Mouse (Mus musculus) embryonic facial prominence, embryonic 15.5 days (tissue): ENCODE measurements around the gene Zeb2. TPM values are rescaled to one million over a fixed set of nuclear protein-coding genes. Genes with fewer than 3 reads are reported as not detected.

Experiments used
- ATAC-seq: fragments of 200-750 bp; cut with Nextera tagmentation; 2 replicates; pipeline ENCODE4 v1.8.0; 2017; ENCODE audit warnings: low read depth, moderate TSS enrichment; ENCODE audit not compliant: insufficient number of reproducible peaks, low FRiP score, low TSS enrichment
- H3K27ac ChIP-seq: fragments of 300-500 bp; sonication (generic); replicated peaks from 2 replicates; pipeline ENCODE4 v1.5.1; 2015; ENCODE audit warnings: mild to moderate bottlenecking, inconsistent platforms
- H3K27me3 ChIP-seq: fragments of 300-500 bp; sonication (generic); 2 replicates; pipeline ENCODE4 v1.6.1; 2015; ENCODE audit warnings: inconsistent platforms
- H3K36me3 ChIP-seq: fragments of 300-500 bp; sonication (generic); 2 replicates; pipeline ENCODE4 v1.6.1; 2015; ENCODE audit warnings: mild to moderate bottlenecking, inconsistent platforms
- H3K4me1 ChIP-seq: fragments of 300-500 bp; sonication (generic); 2 replicates; pipeline ENCODE4 v1.6.1; 2015; ENCODE audit warnings: inconsistent platforms
- H3K4me2 ChIP-seq: fragments of 300-500 bp; sonication (generic); replicated peaks from 2 replicates; pipeline ENCODE4 v1.6.1; 2015; ENCODE audit warnings: mild to moderate bottlenecking, inconsistent platforms
- H3K4me3 ChIP-seq: fragments of 300-500 bp; sonication (generic); replicated peaks from 2 replicates; pipeline ENCODE4 v1.5.1; 2015; ENCODE audit warnings: mild to moderate bottlenecking, inconsistent platforms
- H3K9ac ChIP-seq: fragments of 300-500 bp; sonication (generic); 2 replicates; pipeline ENCODE4 v1.6.1; 2015; ENCODE audit warnings: inconsistent platforms
- H3K9me3 ChIP-seq: fragments of 300-500 bp; sonication (generic); replicated peaks from 2 replicates; pipeline ENCODE4 v1.6.1; 2016; ENCODE audit warnings: inconsistent platforms
- WGBS: fragments of 180-500 bp; shearing (Covaris S2); methylation state at CpG from one replicate; pipeline ENCODE4 v1.1.7; 2015; 5-methylcytosine and 5-hydroxymethylcytosine counted together
- polyA plus RNA-seq: library from polyadenylated mRNA; unstranded; fragments of >200 nt; fragmentation: Nextera tagmentation; extraction: Ambion mirVana; gene quantifications from 2 replicates; pipeline ENCODE4 v1.2.1, GENCODE M21; 2015

The Zeb2 gene
- 69.8 and 71.2 TPM in 2 replicates for polyA plus RNA-seq

- 1% methylated on average over 38 of the region's 39 CpGs for WGBS
- H3K36me3 ChIP-seq = no peaks in the 10 kb centered on the region
- H3K4me3 ChIP-seq = peak within 1 kb of the TSS; percentile 55
- H3K4me1 ChIP-seq = peaks cover 5% of the 10 kb centered on the region; the same call in 1 of the 2 replicates
- peak; percentile 66 for ATAC-seq
- H3K9me3 ChIP-seq = no peaks in the 10 kb centered on the region
- H3K27ac ChIP-seq = peak within 1 kb of the TSS; percentile 86
- H3K27me3 ChIP-seq = peaks cover 3% of the 10 kb centered on the region; the same call in 1 of the 2 replicates
- peak within 1 kb of the TSS; percentile 56 for H3K4me2 ChIP-seq
- peak within 1 kb of the TSS; percentile 58 for H3K9ac ChIP-seq
Measured at GRCm38 (mm10) chr2:45117087-45117561, at the start of gene Zeb2. Gene Zeb2 (minus strand): TSS chr2:45117395.

GRCm38 (mm10) chr2:45158785-45159184 lies 41.6 kb upstream of the Zeb2 start:
- H3K4me2 ChIP-seq = no peak overlapping the region
- no peaks in the 10 kb centered on the region for H3K4me1 ChIP-seq
- WGBS = 78% methylated on average over 5 of the region's 5 CpGs
- no peak overlapping the region for H3K9ac ChIP-seq
- H3K4me3 ChIP-seq = no peak overlapping the region
- H3K27ac ChIP-seq = no peak overlapping the region
- H3K9me3 ChIP-seq = no peaks in the 10 kb centered on the region
- H3K27me3 ChIP-seq = no peaks in the 10 kb centered on the region
- no peak for ATAC-seq
- no peaks in the 10 kb centered on the region for H3K36me3 ChIP-seq

DNA sequence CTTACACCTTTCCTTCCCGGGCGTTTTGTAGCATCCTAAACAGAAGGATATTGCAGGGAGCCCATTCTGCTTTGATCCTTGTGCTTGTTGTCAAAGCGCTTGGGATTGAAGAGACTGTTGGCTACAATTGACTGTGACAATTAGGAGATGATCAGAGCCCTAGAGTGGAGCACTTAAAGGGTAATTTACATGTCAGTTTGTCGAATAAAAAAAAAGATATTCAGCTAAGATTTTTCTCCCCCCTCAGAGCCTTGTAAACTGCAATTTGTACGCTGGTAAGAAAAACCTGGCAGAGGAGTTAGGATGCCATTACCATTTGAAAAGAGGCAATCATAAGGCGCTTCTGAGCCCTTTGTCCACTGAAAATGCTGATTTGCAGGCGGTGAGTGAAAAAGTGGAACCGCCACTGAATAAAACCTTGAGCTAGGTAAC lies 41.2 kb upstream of the Zeb2 start:
- Histone ChIP-seq H3K9me3 (no peaks in the 10 kb centered on the region), H3K4me1 (no peaks in the 10 kb centered on the region), H3K27me3 (no peaks in the 10 kb centered on the region), H3K9ac (no peak overlapping the region), H3K4me2 (no peak overlapping the region), H3K4me3 (no peak overlapping the region), H3K36me3 (no peaks in the 10 kb centered on the region), H3K27ac (no peak overlapping the region)
- no peak for ATAC-seq
- 32% methylated on average over 8 of the region's 8 CpGs for WGBS

- Histone ChIP-seq H3K4me3 (no peak overlapping the region), H3K9me3 (no peaks in the 10 kb centered on the region), H3K4me2 (no peak overlapping the region), H3K27me3 (no peaks in the 10 kb centered on the region), H3K9ac (no peak overlapping the region), H3K27ac (no peak overlapping the region), H3K4me1 (no peaks in the 10 kb centered on the region), H3K36me3 (no peaks in the 10 kb centered on the region)
- WGBS = 58% methylated on average over 1 of the region's 1 CpGs
- no peak for ATAC-seq
Measured at GRCm38 (mm10) chr2:45153315-45153714, 36.1 kb upstream of the Zeb2 start.

GRCm38 (mm10) chr2:45143162-45143561 lies 26.0 kb upstream of the Zeb2 start:
- Histone ChIP-seq H3K36me3 (no peaks in the 10 kb centered on the region), H3K9ac (no peak overlapping the region), H3K4me1 (no peaks in the 10 kb centered on the region), H3K4me2 (no peak overlapping the region), H3K9me3 (no peaks in the 10 kb centered on the region), H3K27me3 (no peaks in the 10 kb centered on the region), H3K27ac (no peak overlapping the region), H3K4me3 (no peak overlapping the region)
- no peak for ATAC-seq
- 74% methylated on average over 1 of the region's 1 CpGs for WGBS

- no peaks in the 10 kb centered on the region for H3K36me3 ChIP-seq
- H3K4me2 ChIP-seq = no peak overlapping the region
- H3K27ac ChIP-seq = no peak overlapping the region
- WGBS = 83% methylated on average over 6 of the region's 6 CpGs
- no peak overlapping the region for H3K9ac ChIP-seq
- no peaks in the 10 kb centered on the region for H3K4me1 ChIP-seq
- H3K9me3 ChIP-seq = no peaks in the 10 kb centered on the region
- no peak for ATAC-seq
- H3K4me3 ChIP-seq = no peak overlapping the region
- H3K27me3 ChIP-seq = no peaks in the 10 kb centered on the region
Measured at GRCm38 (mm10) chr2:45138906-45139305, 21.7 kb upstream of the Zeb2 start.

GRCm38 (mm10) chr2:45136783-45137182 lies 19.6 kb upstream of the Zeb2 start:
- Histone ChIP-seq H3K36me3 (no peaks in the 10 kb centered on the region), H3K27me3 (no peaks in the 10 kb centered on the region), H3K4me3 (no peak overlapping the region), H3K9me3 (no peaks in the 10 kb centered on the region), H3K9ac (no peak overlapping the region), H3K4me2 (no peak overlapping the region), H3K27ac (no peak overlapping the region), H3K4me1 (no peaks in the 10 kb centered on the region)
- WGBS = 58% methylated on average over 2 of the region's 2 CpGs
- ATAC-seq = no peak

DNA sequence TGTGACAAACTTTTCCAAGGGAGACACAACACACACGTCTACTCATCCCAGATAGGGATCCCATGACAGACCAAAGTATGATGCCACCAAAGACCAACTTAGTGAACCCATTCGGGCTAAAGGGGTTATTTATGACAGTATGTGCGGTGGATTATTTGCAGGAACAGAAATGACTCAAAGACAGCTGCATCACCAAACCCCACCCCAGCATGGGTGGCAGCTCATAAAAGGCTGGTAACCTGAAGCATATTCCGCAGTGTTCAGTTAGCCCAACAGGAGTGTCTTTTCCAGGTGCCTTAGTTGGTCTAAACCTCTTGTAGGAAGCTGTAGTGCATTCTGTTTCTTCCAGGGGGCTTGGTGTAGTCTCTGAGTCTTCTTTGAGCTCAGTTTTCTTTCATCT lies 16.0 kb upstream of the Zeb2 start:
- Histone ChIP-seq H3K27ac (no peak overlapping the region), H3K4me1 (no peaks in the 10 kb centered on the region), H3K36me3 (no peaks in the 10 kb centered on the region), H3K27me3 (no peaks in the 10 kb centered on the region), H3K9me3 (no peaks in the 10 kb centered on the region), H3K4me2 (no peak overlapping the region), H3K9ac (no peak overlapping the region), H3K4me3 (no peak overlapping the region)
- ATAC-seq = no peak
- WGBS = 88% methylated on average over 4 of the region's 4 CpGs

- no peak overlapping the region for H3K4me3 ChIP-seq
- no peak for ATAC-seq
- 79% methylated on average over 4 of the region's 4 CpGs for WGBS
Measured at GRCm38 (mm10) chr2:45130461-45131156, 13.4 kb upstream of the Zeb2 start.

DNA sequence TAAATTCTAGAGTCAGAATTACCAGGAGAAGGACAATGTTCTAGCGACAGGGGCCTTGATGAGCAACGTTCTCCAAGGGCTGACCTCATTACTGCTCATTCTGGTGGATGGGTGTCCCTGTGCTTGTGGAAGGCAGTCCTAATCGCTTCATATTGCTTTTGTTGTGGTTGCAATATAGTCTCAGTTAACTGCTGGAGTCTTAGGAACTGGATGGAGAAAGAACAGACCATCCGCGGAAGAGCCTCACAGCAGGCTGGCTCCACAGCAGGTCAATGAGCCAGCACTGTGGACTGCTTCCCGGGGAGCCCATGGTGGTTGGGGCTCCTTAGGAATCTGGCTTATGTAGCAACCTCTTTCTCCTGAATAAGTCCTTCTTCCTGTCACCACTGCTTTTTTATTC lies 12.4 kb upstream of the Zeb2 start:
- no peaks in the 10 kb centered on the region for H3K4me1 ChIP-seq
- H3K9me3 ChIP-seq = no peaks in the 10 kb centered on the region
- 53% methylated on average over 6 of the region's 6 CpGs for WGBS
- no peak overlapping the region for H3K4me2 ChIP-seq
- no peak overlapping the region for H3K9ac ChIP-seq
- H3K36me3 ChIP-seq = no peaks in the 10 kb centered on the region
- no peak for ATAC-seq
- no peak overlapping the region for H3K4me3 ChIP-seq
- no peaks in the 10 kb centered on the region for H3K27me3 ChIP-seq
- no peak overlapping the region for H3K27ac ChIP-seq

More at GRCm38 (mm10) chr2:45130461-45131156, 13.4 kb upstream of the Zeb2 start:
- H3K4me2 ChIP-seq = no peak overlapping the region
- H3K9ac ChIP-seq = no peak overlapping the region
- no peaks in the 10 kb centered on the region for H3K4me1 ChIP-seq
- no peaks in the 10 kb centered on the region for H3K9me3 ChIP-seq
- no peaks in the 10 kb centered on the region for H3K36me3 ChIP-seq
- no peaks in the 10 kb centered on the region for H3K27me3 ChIP-seq
- no peak overlapping the region for H3K27ac ChIP-seq

GRCm38 (mm10) chr2:45128696-45129095 lies 11.5 kb upstream of the Zeb2 start:
- ATAC-seq = no peak
- Histone ChIP-seq H3K36me3 (no peaks in the 10 kb centered on the region), H3K27ac (no peak overlapping the region), H3K9me3 (no peaks in the 10 kb centered on the region), H3K4me2 (no peak overlapping the region), H3K4me3 (no peak overlapping the region), H3K9ac (no peak overlapping the region), H3K27me3 (no peaks in the 10 kb centered on the region), H3K4me1 (no peaks in the 10 kb centered on the region)
- WGBS = 94% methylated on average over 2 of the region's 2 CpGs

DNA sequence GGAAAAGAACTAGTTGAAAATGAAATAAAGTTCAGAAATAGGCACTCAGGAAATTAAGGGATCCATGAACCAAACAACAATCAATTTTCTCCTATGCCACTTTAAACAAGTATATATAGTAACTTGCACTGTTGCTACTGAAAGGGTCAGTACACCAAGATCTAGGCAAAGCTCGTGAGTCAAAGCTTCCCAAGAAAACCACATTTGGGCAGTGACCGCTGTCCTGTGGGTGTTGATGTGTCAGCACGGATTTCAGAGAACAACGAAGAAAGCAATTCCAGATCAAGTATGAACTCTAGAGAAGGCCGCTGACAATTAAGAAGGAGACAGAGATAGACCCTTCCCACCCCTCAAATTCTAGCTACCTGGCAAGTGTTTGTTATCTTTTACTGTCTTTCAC lies 9.2 kb upstream of the Zeb2 start:
- no peak for ATAC-seq
- H3K27ac ChIP-seq = no peak overlapping the region

More for the DNA sequence above, 9.2 kb upstream of the Zeb2 start:
- Histone ChIP-seq H3K27me3 (no peaks in the 10 kb centered on the region), H3K4me2 (no peak overlapping the region), H3K36me3 (no peaks in the 10 kb centered on the region), H3K4me3 (no peak overlapping the region), H3K4me1 (no peaks in the 10 kb centered on the region), H3K9me3 (no peaks in the 10 kb centered on the region), H3K9ac (no peak overlapping the region)
- 90% methylated on average over 5 of the region's 5 CpGs for WGBS
